Comparison of ENCODE assay signal across 13 mouse cellular contexts in genomic region chr5:45572816-45573215, GRCm38 (mm10). TPM values are rescaled to one million over a fixed set of nuclear protein-coding genes. Genes with fewer than 3 reads are reported as not detected.
A peak's percentile ranks its signal among the peaks of the same experiment; 100 is the strongest.
DNase-seq lines count a peak whose midpoint lies in the region; ATAC-seq lines count a peak whose summit lies in the region.
"Had no signal": no experiment of that assay in that cellular context is flagged by ENCODE, and none has a peak within 500 bp of the region (broad histone marks: within the 10 kb centered on the region; RNA-seq: fewer than 3 reads in every experiment).

No protein-coding gene starts in this region.

- peak; percentile 80 for ATAC-seq in neural tube, embryonic 13.5 days (ENCODE audit: low read depth)
- ATAC-seq: inflammation-experienced regulatory T-cells, adult 6 months; midbrain, embryonic 13.5 days had no signal

- H3K9ac ChIP-seq in neural tube, embryonic 13.5 days, result no peak overlapping the region
- H3K9ac ChIP-seq: midbrain, embryonic 13.5 days had no signal

- peaks cover 14% of the 10 kb centered on the region for H3K4me1 ChIP-seq in neural tube, embryonic 13.5 days (replicated peaks)
- 0 out of 2 replicates have a peak, but pooled peaks cover 5% of the 10 kb centered on the region for H3K4me1 ChIP-seq in midbrain, embryonic 10.5 days
- H3K4me1 ChIP-seq: midbrain, embryonic 13.5 days had no signal

- no peaks in the 10 kb centered on the region for H3K9me3 ChIP-seq in neural tube, embryonic 13.5 days
- H3K9me3 ChIP-seq in midbrain, embryonic 10.5 days (replicated peaks), result no peaks in the 10 kb centered on the region
- H3K9me3 ChIP-seq: midbrain, embryonic 13.5 days had no signal

- no peaks in the 10 kb centered on the region for H3K36me3 ChIP-seq in neural tube, embryonic 13.5 days
- H3K36me3 ChIP-seq in midbrain, embryonic 10.5 days, result no peaks in the 10 kb centered on the region
- H3K36me3 ChIP-seq: midbrain, embryonic 13.5 days had no signal

- no peak overlapping the region for H3K4me3 ChIP-seq in neural tube, embryonic 13.5 days
- no peak overlapping the region for H3K4me3 ChIP-seq in midbrain, embryonic 10.5 days
- H3K4me3 ChIP-seq: midbrain, embryonic 13.5 days had no signal

- intact Hi-C loops in left cerebral cortex, postnatal 25 days (cut with DNase I), result no loop called here

- DNase-seq in adrenal gland, adult 2 months, result peak; percentile 18
- DNase-seq in adrenal gland, postnatal 4 days (ENCODE audit: low spot score in 2 of 2), result no peak
- DNase-seq in forelimb bud, embryonic 11.5 days (ENCODE audit: low read depth, low spot score), result peak; percentile 25
- peak; percentile 59 for DNase-seq in kidney, postnatal 10 days
- no peak for DNase-seq in midbrain, embryonic 10.5 days (ENCODE audit: low spot score)
- DNase-seq in left cerebral cortex, postnatal 25 days (ENCODE audit: low spot score in 2 of 2), result no peak
- DNase-seq in urinary bladder, adult 18-20 months (ENCODE audit: low spot score in 2 of 2), result no peak
- DNase-seq: cerebellum, postnatal 36 days; heart, adult 18-20 months; heart, postnatal 10 days had no signal

- no peaks in the 10 kb centered on the region for H3K27me3 ChIP-seq in neural tube, embryonic 13.5 days
- H3K27me3 ChIP-seq in midbrain, embryonic 10.5 days (ENCODE audit: low read depth, poor library complexity, severe bottlenecking), result no peaks in the 10 kb centered on the region
- H3K27me3 ChIP-seq: midbrain, embryonic 13.5 days had no signal

- 2% methylated on average over 5 of the region's 5 CpGs for WGBS in neural tube, embryonic 13.5 days
- 62% methylated on average over 5 of the region's 5 CpGs for WGBS in midbrain, embryonic 10.5 days

- H3K4me2 ChIP-seq in neural tube, embryonic 13.5 days, result no peak overlapping the region
- H3K4me2 ChIP-seq: midbrain, embryonic 13.5 days had no signal

- no peak overlapping the region for H3K27ac ChIP-seq in neural tube, embryonic 13.5 days (replicated peaks)
- no peak overlapping the region for H3K27ac ChIP-seq in midbrain, embryonic 10.5 days (replicated peaks)
- H3K27ac ChIP-seq: midbrain, embryonic 13.5 days had no signal

RNA-seq across cellular contexts. Expression of gene Med28, which starts 52.8 kb away (rescaled TPM):
- 100 to 1,000 TPM in 1 of 2 experiments, 10 to 100 TPM in 1; 78.9 to 107 TPM for total RNA-seq in adrenal gland, adult 2 months (2021)
- 145 and 147 TPM in 2 replicates for polyA plus RNA-seq in adrenal gland, adult 2 months (2012; rRNA removed)
- 10 to 100 TPM; 89.3 to 94.4 TPM for total RNA-seq in adrenal gland, postnatal 4 days (2021)
- polyA plus RNA-seq in neural tube, embryonic 13.5 days (2015; fragmentation: Nextera tagmentation; extraction: Ambion mirVana), result 261 and 272 TPM in 2 replicates
- 293 TPM in 2 replicates for polyA plus RNA-seq in midbrain, embryonic 10.5 days (2016; fragmentation: Nextera tagmentation; extraction: Ambion mirVana)
- 10 to 100 TPM; 93.5 to 97.8 TPM for total RNA-seq in left cerebral cortex, postnatal 25 days (2021)

Comparison
In these comparisons a context has a peak if more than half of its experiments do, and no peak if none do; other contexts are left out.
1. DNase-seq: peak in adrenal gland, adult 2 months (single experiment), forelimb bud, embryonic 11.5 days (single experiment) and kidney, postnatal 10 days (single experiment); none in adrenal gland, postnatal 4 days (0 of 2), midbrain, embryonic 10.5 days (single experiment), left cerebral cortex, postnatal 25 days (0 of 2) and urinary bladder, adult 18-20 months (0 of 2).